Mouse (Mus musculus) liver, embryonic 11.5 days (tissue): ENCODE data around the gene Mks1. TPM values are rescaled to one million over a fixed set of nuclear protein-coding genes. Genes with fewer than 3 reads are reported as not detected.

Experiments
- ATAC-seq: fragments of 200-750 bp; cut with Nextera tagmentation; replicated peaks from 2 replicates; pipeline ENCODE4 v1.8.0; 2017; ENCODE audit warnings: moderate number of reproducible peaks, mild to moderate bottlenecking, moderate TSS enrichment, moderate library complexity; ENCODE audit not compliant: low FRiP score
- DNase-seq: peaks from one replicate; pipeline ENCODE4 v3.0.0-alpha.2; 2017; ENCODE audit warnings: low spot score
- H3K27ac ChIP-seq: fragments of 300-500 bp; sonication (generic); 2 replicates; pipeline ENCODE4 v1.5.1; 2014; ENCODE audit warnings: mild to moderate bottlenecking, low read depth, low read length, control low read depth
- H3K27me3 ChIP-seq: fragments of 300-500 bp; sonication (generic); replicated peaks from 2 replicates; pipeline ENCODE4 v1.6.1; 2014; ENCODE audit warnings: low read length, mixed read lengths; ENCODE audit not compliant: control insufficient read depth, insufficient read depth
- H3K36me3 ChIP-seq: fragments of 300-500 bp; sonication (generic); 2 replicates; pipeline ENCODE4 v1.6.1; 2014; ENCODE audit warnings: mild to moderate bottlenecking, low read length, moderate library complexity, mixed read lengths; ENCODE audit not compliant: control insufficient read depth, insufficient read depth
- H3K4me1 ChIP-seq: fragments of 300-500 bp; sonication (generic); replicated peaks from 2 replicates; pipeline ENCODE4 v1.6.1; 2014; ENCODE audit warnings: low read length, mixed read lengths; ENCODE audit not compliant: control insufficient read depth, insufficient read depth
- H3K4me2 ChIP-seq: fragments of 300-500 bp; sonication (generic); 2 replicates; pipeline ENCODE4 v1.6.1; 2014; ENCODE audit warnings: mild to moderate bottlenecking, control low read depth, moderate library complexity
- H3K4me3 ChIP-seq: fragments of 300-500 bp; sonication (generic); 2 replicates; pipeline ENCODE4 v1.5.1; 2014; ENCODE audit warnings: low read depth, low read length, control low read depth
- H3K9ac ChIP-seq: fragments of 300-500 bp; sonication (generic); 2 replicates; pipeline ENCODE4 v1.6.1; 2014; ENCODE audit warnings: low read depth, low read length, control low read depth
- H3K9me3 ChIP-seq: fragments of 300-500 bp; sonication (generic); 2 replicates; pipeline ENCODE4 v1.6.1; 2016; ENCODE audit warnings: low read length, inconsistent platforms, mixed read lengths; ENCODE audit not compliant: control insufficient read depth
- WGBS: fragments of 180-500 bp; shearing (Covaris S2); extraction: QIAGEN DNeasy Blood & Tissue Kit; methylation state at CpG from one replicate; pipeline ENCODE4 v1.1.7; 2014; 5-methylcytosine and 5-hydroxymethylcytosine counted together
- polyA plus RNA-seq: library from polyadenylated mRNA; unstranded; fragments of >200 nt; fragmentation: Nextera tagmentation; extraction: Ambion mirVana; gene quantifications from 2 replicates; pipeline ENCODE4 v1.2.1, GENCODE M21; 2014

The Mks1 gene
- polyA plus RNA-seq, 1 experiment from 2014 or later = 9.2 TPM

GRCm38 (mm10) chr11:87884856-87885255 is 31.8 kb downstream of the Mks1 start:
- Histone ChIP-seq H3K27me3 (0 out of 2 replicates have a peak, but pooled peaks cover 2% of the 10 kb centered on the region), H3K27ac (no peak overlapping the region), H3K4me1 (no peaks in the 10 kb centered on the region), H3K4me3 (no peak overlapping the region), H3K4me2 (no peak overlapping the region), H3K9me3 (no peaks in the 10 kb centered on the region), H3K36me3 (no peaks in the 10 kb centered on the region), H3K9ac (no peak overlapping the region)
- no peak for ATAC-seq
- WGBS = 69% methylated on average over 5 of the region's 5 CpGs
- no peak for DNase-seq

- WGBS = 85% methylated on average over 6 of the region's 6 CpGs
- no peak within 1 kb of the TSS for H3K27ac ChIP-seq
- H3K4me2 ChIP-seq = no peak within 1 kb of the TSS
- H3K9me3 ChIP-seq = no peaks in the 10 kb centered on the region
- no peaks in the 10 kb centered on the region for H3K36me3 ChIP-seq
- no peak within 1 kb of the TSS for H3K4me3 ChIP-seq
- no peak for ATAC-seq
- H3K27me3 ChIP-seq = 0 out of 2 replicates have a peak, but pooled peaks cover 2% of the 10 kb centered on the region
- no peaks in the 10 kb centered on the region for H3K4me1 ChIP-seq
- no peak for DNase-seq
- no peak within 1 kb of the TSS for H3K9ac ChIP-seq
Observed at GRCm38 (mm10) chr11:87892168-87892567, 39.2 kb downstream of the Mks1 start, which contains the start of gene Olfr462. TSS of gene Olfr462 (minus strand) at chr11:87892268.

GRCm38 (mm10) chr11:87897287-87897686 is 44.3 kb downstream of the Mks1 start, which contains the start of gene Olfr463:
TSS of gene Olfr463 (minus strand) at chr11:87897387.
- DNase-seq (no peak), ATAC-seq (no peak)
- H3K27ac ChIP-seq = no peak within 1 kb of the TSS
- H3K9me3 ChIP-seq = no peaks in the 10 kb centered on the region
- no peaks in the 10 kb centered on the region for H3K36me3 ChIP-seq
- no peak within 1 kb of the TSS for H3K4me2 ChIP-seq
- no peaks in the 10 kb centered on the region for H3K27me3 ChIP-seq
- H3K4me1 ChIP-seq = no peaks in the 10 kb centered on the region
- no peak within 1 kb of the TSS for H3K9ac ChIP-seq
- H3K4me3 ChIP-seq = no peak within 1 kb of the TSS

GRCm38 (mm10) chr11:87904331-87904730 is 51.3 kb downstream of the Mks1 start:
- WGBS = 68% methylated on average over 3 of the region's 3 CpGs
- Histone ChIP-seq H3K4me3 (no peak overlapping the region), H3K4me1 (no peaks in the 10 kb centered on the region), H3K4me2 (no peak overlapping the region), H3K36me3 (no peaks in the 10 kb centered on the region), H3K9me3 (no peaks in the 10 kb centered on the region), H3K9ac (no peak overlapping the region), H3K27ac (no peak overlapping the region), H3K27me3 (no peaks in the 10 kb centered on the region)
- no peak for DNase-seq
- no peak for ATAC-seq

Other genes with a start within 250 kb of the Mks1 start
- gene Hsf5, start 236.1 kb upstream of the Mks1 start, polyA plus RNA-seq = 0.08 and 0.10 TPM in 2 replicates
- gene Rnf43, start 190.5 kb upstream of the Mks1 start, polyA plus RNA-seq = 8.2 and 10.0 TPM in 2 replicates
- gene Supt4a, start 115.7 kb upstream of the Mks1 start, polyA plus RNA-seq = 233 and 240 TPM in 2 replicates
- 7.7 and 9.3 TPM in 2 replicates for gene Tspoap1, start 92.7 kb upstream of the Mks1 start, polyA plus RNA-seq
- gene Mpo, start 59.6 kb upstream of the Mks1 start, polyA plus RNA-seq = 190 and 206 TPM in 2 replicates
- not detected in 2 replicates for gene Lpo, start 24.9 kb upstream of the Mks1 start, polyA plus RNA-seq
- 6.2 and 9.7 TPM in 2 replicates for gene Epx, start 22.3 kb downstream of the Mks1 start, polyA plus RNA-seq
- gene Olfr462, start 39.1 kb downstream of the Mks1 start, polyA plus RNA-seq = not detected in 2 replicates
- gene Olfr463, start 44.2 kb downstream of the Mks1 start, polyA plus RNA-seq = not detected in 2 replicates
- gene Olfr464, start 67.8 kb downstream of the Mks1 start, polyA plus RNA-seq = not detected in 2 replicates
- gene Dynll2, start 134.3 kb downstream of the Mks1 start, polyA plus RNA-seq = 17.7 and 19.4 TPM in 2 replicates
- gene Srsf1, start 194.2 kb downstream of the Mks1 start, polyA plus RNA-seq = 323 and 337 TPM in 2 replicates
- gene Vezf1, start 215.1 kb downstream of the Mks1 start, polyA plus RNA-seq = 21.7 and 24.0 TPM in 2 replicates
- 5.3 and 6.9 TPM in 2 replicates for gene Cuedc1, start 244.8 kb downstream of the Mks1 start, polyA plus RNA-seq